Mouse (Mus musculus): ENCODE data around the gene Cyld. TPM values are rescaled to one million over a fixed set of nuclear protein-coding genes. Genes with fewer than 3 reads are reported as not detected.

Gene Cyld
- polyA plus RNA-seq, 1 experiment from 2014 or later: 13.2 TPM

GRCm38 (mm10) chr8:88792691-88793323, 96.0 kb downstream of the Cyld start:
- no peak overlapping the region for H3K4me2 ChIP-seq (ENCODE audit: low read depth, low read length, severe bottlenecking)
- ATAC-seq (replicated peaks; ENCODE audit: low FRiP score) (no peak), DNase-seq (ENCODE audit: low spot score) (no peak)
- peaks cover 6% of the 10 kb centered on the region; the same call in 1 of the 2 replicates for H3K4me1 ChIP-seq (replicated peaks; ENCODE audit: control insufficient read depth, insufficient read depth, low read length)
- no peaks in the 10 kb centered on the region for H3K9me3 ChIP-seq (ENCODE audit: control insufficient read depth, low read length)
- WGBS: 74% methylated on average over 8 of the region's 8 CpGs
- H3K9ac ChIP-seq (ENCODE audit: low read length): no peak overlapping the region
- H3K27ac ChIP-seq (ENCODE audit: low read depth, low read length): no peak overlapping the region
- no peaks in the 10 kb centered on the region for H3K27me3 ChIP-seq (ENCODE audit: control insufficient read depth, insufficient read depth, low read length)
- no peak overlapping the region for H3K4me3 ChIP-seq (ENCODE audit: low read depth, low read length)
- H3K36me3 ChIP-seq (ENCODE audit: control insufficient read depth, insufficient read depth, low read length): no peaks in the 10 kb centered on the region

- Histone ChIP-seq H3K4me1 (replicated peaks; ENCODE audit: control insufficient read depth, insufficient read depth, low read length) (peaks cover 6% of the 10 kb centered on the region; the same call in 1 of the 2 replicates), H3K27ac (ENCODE audit: low read depth, low read length) (no peak overlapping the region), H3K27me3 (ENCODE audit: control insufficient read depth, insufficient read depth, low read length) (no peaks in the 10 kb centered on the region), H3K9ac (ENCODE audit: low read length) (no peak overlapping the region), H3K4me2 (ENCODE audit: low read depth, low read length, severe bottlenecking) (no peak overlapping the region), H3K36me3 (ENCODE audit: control insufficient read depth, insufficient read depth, low read length) (no peaks in the 10 kb centered on the region), H3K9me3 (ENCODE audit: control insufficient read depth, low read length) (no peaks in the 10 kb centered on the region), H3K4me3 (ENCODE audit: low read depth, low read length) (no peak overlapping the region)
- peak; percentile 39 for ATAC-seq (replicated peaks; ENCODE audit: low FRiP score)
- WGBS: 83% methylated on average over 9 of the region's 9 CpGs
- no peak for DNase-seq (ENCODE audit: low spot score)
Measured at GRCm38 (mm10) chr8:88793324-88793722, 96.5 kb downstream of the Cyld start.

GRCm38 (mm10) chr8:88793746-88794614, 97.2 kb downstream of the Cyld start:
- Histone ChIP-seq H3K4me3 (ENCODE audit: low read depth, low read length) (no peak overlapping the region), H3K36me3 (ENCODE audit: control insufficient read depth, insufficient read depth, low read length) (no peaks in the 10 kb centered on the region), H3K27me3 (ENCODE audit: control insufficient read depth, insufficient read depth, low read length) (no peaks in the 10 kb centered on the region), H3K4me2 (ENCODE audit: low read depth, low read length, severe bottlenecking) (peak overlapping the region; percentile 22; the same call in 1 of the 2 replicates), H3K4me1 (replicated peaks; ENCODE audit: control insufficient read depth, insufficient read depth, low read length) (peaks cover 6% of the 10 kb centered on the region; the same call in 1 of the 2 replicates), H3K9ac (ENCODE audit: low read length) (no peak overlapping the region), H3K27ac (ENCODE audit: low read depth, low read length) (no peak overlapping the region), H3K9me3 (ENCODE audit: control insufficient read depth, low read length) (no peaks in the 10 kb centered on the region)
- WGBS: 64% methylated on average over 24 of the region's 24 CpGs
- peak; percentile 83 for ATAC-seq (replicated peaks; ENCODE audit: low FRiP score)
- DNase-seq (ENCODE audit: low spot score): peak; percentile 73

- 80% methylated on average over 7 of the region's 7 CpGs for WGBS
- Histone ChIP-seq H3K9ac (ENCODE audit: low read length) (no peak overlapping the region), H3K4me2 (ENCODE audit: low read depth, low read length, severe bottlenecking) (no peak overlapping the region), H3K27me3 (ENCODE audit: control insufficient read depth, insufficient read depth, low read length) (no peaks in the 10 kb centered on the region), H3K4me3 (ENCODE audit: low read depth, low read length) (no peak overlapping the region), H3K36me3 (ENCODE audit: control insufficient read depth, insufficient read depth, low read length) (no peaks in the 10 kb centered on the region), H3K27ac (ENCODE audit: low read depth, low read length) (no peak overlapping the region), H3K4me1 (replicated peaks; ENCODE audit: control insufficient read depth, insufficient read depth, low read length) (peaks cover 6% of the 10 kb centered on the region; the same call in 1 of the 2 replicates), H3K9me3 (ENCODE audit: control insufficient read depth, low read length) (no peaks in the 10 kb centered on the region)
- DNase-seq (ENCODE audit: low spot score) (no peak), ATAC-seq (replicated peaks; ENCODE audit: low FRiP score) (no peak)
Measured at GRCm38 (mm10) chr8:88794615-88794907, 97.7 kb downstream of the Cyld start.

GRCm38 (mm10) chr8:88795896-88796295, 99.1 kb downstream of the Cyld start:
- DNase-seq (ENCODE audit: low spot score) (peak; percentile 39), ATAC-seq (replicated peaks; ENCODE audit: low FRiP score) (no peak)
- Histone ChIP-seq H3K4me2 (ENCODE audit: low read depth, low read length, severe bottlenecking) (no peak overlapping the region), H3K27me3 (ENCODE audit: control insufficient read depth, insufficient read depth, low read length) (no peaks in the 10 kb centered on the region), H3K9ac (ENCODE audit: low read length) (no peak overlapping the region), H3K9me3 (ENCODE audit: control insufficient read depth, low read length) (no peaks in the 10 kb centered on the region), H3K36me3 (ENCODE audit: control insufficient read depth, insufficient read depth, low read length) (no peaks in the 10 kb centered on the region), H3K27ac (ENCODE audit: low read depth, low read length) (no peak overlapping the region), H3K4me1 (replicated peaks; ENCODE audit: control insufficient read depth, insufficient read depth, low read length) (peaks cover 6% of the 10 kb centered on the region; the same call in 1 of the 2 replicates), H3K4me3 (ENCODE audit: low read depth, low read length) (no peak overlapping the region)
- 92% methylated on average over 5 of the region's 5 CpGs for WGBS

GRCm38 (mm10) chr8:88796651-88797050, 99.8 kb downstream of the Cyld start:
- H3K4me1 ChIP-seq (replicated peaks; ENCODE audit: control insufficient read depth, insufficient read depth, low read length): peaks cover 6% of the 10 kb centered on the region; the same call in 1 of the 2 replicates
- no peak overlapping the region for H3K4me3 ChIP-seq (ENCODE audit: low read depth, low read length)
- no peaks in the 10 kb centered on the region for H3K9me3 ChIP-seq (ENCODE audit: control insufficient read depth, low read length)
- ATAC-seq (replicated peaks; ENCODE audit: low FRiP score) (no peak), DNase-seq (ENCODE audit: low spot score) (peak; percentile 22)
- WGBS: 91% methylated on average over 9 of the region's 9 CpGs
- no peak overlapping the region for H3K27ac ChIP-seq (ENCODE audit: low read depth, low read length)
- no peaks in the 10 kb centered on the region for H3K27me3 ChIP-seq (ENCODE audit: control insufficient read depth, insufficient read depth, low read length)
- no peaks in the 10 kb centered on the region for H3K36me3 ChIP-seq (ENCODE audit: control insufficient read depth, insufficient read depth, low read length)
- H3K9ac ChIP-seq (ENCODE audit: low read length): no peak overlapping the region
- no peak overlapping the region for H3K4me2 ChIP-seq (ENCODE audit: low read depth, low read length, severe bottlenecking)

Other genes starting within 250 kb of the Cyld start
- 63.0 and 71.5 TPM in 2 replicates for gene Nkd1, start 175.7 kb upstream of the Cyld start, polyA plus RNA-seq (2014; fragmentation: Nextera tagmentation; extraction: Ambion mirVana)
- 0.83 and 0.95 TPM in 2 replicates for gene Snx20, start 60.9 kb upstream of the Cyld start, polyA plus RNA-seq (2014; fragmentation: Nextera tagmentation; extraction: Ambion mirVana)
- 0.07 and 0.13 TPM in 2 replicates for gene Nod2, start 49.7 kb upstream of the Cyld start, polyA plus RNA-seq (2014; fragmentation: Nextera tagmentation; extraction: Ambion mirVana)

Data from forebrain, embryonic 11.5 days (tissue).